Mouse (Mus musculus) urinary bladder, postnatal 25 days (tissue): ENCODE measurements around the gene Hoxd11.

Source experiments
- DNase-seq: peaks from one replicate; pipeline ENCODE4 v3.0.0; 2022; ENCODE audit warnings: low spot score

Gene Hoxd11

DNA sequence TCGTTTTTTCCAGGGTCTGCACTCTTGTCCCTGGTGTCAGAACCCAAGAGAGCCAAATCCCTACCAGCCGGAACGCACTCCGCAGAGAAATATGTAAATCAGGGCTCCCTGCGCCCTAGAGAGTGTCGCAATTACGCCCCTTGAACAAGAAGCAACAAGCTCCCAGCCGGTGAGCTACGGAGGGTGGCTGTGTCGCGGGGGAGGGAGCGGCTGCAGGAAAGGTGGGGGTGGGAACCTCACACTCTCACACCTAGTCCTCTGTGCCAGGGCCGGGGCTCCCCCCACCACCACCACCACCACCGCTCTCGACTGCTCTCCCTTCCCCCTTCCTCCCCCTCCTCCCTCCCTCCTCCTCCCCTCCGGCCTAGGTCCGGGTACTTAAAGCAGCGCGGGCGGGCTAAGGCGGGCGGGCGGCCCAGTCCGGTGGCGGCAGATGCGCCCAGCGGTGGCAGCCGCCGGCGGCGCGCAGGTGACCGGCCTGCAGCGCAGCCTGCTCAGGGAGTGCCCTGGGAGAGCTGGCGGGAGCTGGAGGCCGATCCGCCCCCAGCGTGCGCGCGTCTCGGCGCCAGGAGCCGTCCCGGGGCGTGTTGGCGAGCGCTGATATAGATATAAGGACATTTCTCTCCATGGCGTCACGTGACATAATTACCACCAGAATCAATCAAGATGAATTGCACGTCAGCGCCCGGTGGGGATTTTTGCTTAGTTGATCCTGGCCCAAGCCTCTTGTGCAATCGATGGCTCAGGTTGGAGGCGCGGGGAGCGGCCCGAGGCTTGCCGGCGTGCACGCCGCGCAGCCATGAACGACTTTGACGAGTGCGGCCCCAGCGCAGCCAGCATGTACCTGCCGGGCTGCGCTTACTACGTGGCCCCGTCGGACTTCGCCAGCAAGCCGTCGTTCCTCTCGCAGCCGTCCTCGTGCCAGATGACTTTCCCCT is 2.5 kb downstream of the Hoxd11 start:
- DNase-seq: peak; percentile 35

DNA sequence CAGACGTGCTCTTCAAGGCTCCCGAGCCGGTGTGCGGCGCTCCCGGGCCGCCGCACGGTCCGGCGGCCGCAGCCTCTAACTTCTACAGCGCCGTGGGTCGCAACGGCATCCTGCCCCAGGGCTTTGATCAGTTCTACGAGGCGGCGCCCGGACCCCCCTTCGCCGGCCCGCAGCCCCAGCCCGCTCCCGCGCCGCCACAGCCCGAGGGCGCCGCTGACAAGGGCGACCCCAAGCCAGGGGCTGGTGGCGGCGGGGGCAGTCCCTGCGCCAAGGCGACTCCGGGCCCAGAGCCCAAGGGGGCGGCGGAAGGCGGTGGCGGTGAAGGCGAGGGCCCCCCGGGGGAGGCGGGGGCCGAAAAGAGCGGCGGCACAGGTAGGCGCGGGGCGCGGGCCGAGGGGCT is 3.4 kb downstream of the Hoxd11 start:
- no peak for DNase-seq

DNA sequence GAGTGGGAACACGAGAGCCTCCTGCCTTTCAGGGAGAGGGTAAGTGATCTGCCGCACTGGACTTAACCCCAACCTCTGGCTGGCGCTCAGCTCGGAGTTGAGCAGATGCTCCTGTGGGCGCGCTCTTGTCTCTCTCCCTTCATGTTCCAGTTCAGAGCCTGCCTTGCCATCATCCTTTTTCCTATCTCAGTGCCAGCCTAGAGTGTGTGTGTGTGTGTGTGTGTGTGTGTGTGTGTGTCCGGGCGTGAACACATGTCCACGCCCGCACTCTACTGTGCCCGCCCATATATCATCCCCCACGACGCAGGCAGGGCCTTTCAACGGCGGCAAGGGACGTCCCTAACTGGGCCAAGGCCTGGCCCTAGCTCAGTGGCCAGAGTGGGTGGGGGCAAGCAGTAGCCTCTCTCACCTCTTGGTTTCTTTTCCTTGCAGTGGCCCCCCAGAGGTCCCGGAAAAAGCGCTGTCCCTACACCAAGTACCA is 4.2 kb downstream of the Hoxd11 start:
- DNase-seq: no peak

DNA sequence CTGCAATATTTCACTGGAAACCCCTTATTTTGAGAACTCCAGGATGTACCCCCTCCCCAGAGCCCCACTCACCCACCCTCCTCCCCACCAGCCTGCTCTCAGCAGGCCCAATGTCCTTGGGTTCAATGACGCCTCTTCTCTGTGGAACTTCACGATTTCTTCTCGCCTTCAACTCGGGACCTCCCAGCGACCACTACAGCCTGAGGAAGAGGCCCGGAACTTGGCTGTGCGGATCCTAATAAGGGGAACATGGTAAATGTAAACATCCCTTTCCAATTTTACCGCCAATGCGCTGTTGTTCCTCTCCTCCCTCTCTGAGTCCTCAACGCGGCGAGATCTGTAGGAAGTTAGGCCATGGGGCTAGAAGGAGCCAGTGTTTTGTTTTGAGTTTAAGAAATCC is 4.7 kb downstream of the Hoxd11 start:
- no peak for DNase-seq

DNA sequence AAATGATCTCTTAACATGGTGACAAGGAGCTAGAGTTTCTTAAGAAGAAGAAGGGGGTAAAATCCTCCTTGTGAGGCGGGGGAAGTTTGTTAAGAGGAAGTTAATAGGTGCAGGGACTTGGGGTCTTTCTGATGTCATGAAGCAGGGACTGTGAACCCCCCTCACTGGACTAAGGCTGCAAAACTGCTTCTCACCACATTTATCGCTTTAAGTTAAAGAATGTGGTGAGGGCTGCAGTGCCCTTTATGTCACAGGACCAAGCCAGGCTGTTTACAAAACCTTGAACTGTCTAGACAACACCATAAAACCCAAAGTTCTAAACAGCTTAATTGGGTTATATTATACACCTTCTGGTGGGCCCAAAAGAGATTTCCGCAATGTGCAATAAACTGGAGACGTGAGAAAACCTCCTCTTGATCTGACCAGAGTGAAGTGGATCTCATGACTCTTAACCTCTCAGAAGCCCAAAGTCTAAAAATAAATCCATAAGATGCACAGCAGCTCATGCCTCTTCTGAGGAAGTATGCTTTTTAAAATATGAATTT is 5.8 kb downstream of the Hoxd11 start:
- no peak for DNase-seq

DNA sequence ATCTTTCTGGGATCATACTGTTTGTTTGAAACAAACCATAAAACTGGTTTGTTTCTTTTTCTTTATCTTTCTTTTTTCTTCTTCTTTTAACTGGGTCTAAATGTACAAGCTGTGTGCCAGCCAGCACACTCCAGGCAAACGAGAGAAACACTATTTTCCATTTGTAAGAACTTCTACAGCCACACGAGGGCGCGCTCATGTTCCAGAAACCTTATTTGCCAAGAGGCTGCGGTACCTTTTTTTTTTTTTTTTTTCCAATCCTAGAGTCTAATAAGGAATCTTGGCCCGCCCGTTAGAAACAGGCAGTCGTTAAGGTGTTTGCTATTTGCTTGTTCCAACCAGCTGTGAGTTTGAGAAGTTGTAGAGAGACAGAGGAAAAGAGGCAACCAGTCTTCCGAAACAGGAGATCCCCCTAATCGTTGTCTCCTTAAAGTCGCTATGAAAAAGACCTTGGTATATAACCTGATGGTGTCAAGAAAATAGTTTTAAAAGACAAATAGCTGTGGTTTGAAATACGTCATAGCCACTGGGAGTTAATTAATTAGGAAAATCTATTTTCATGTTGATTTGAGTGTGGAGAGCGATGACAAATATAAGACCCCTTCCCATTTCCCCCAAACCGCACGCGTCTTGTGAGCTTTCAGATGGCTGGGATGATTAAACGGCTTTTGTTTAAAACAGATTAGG is 7.1 kb downstream of the Hoxd11 start:
- peak; percentile 57 for DNase-seq

DNA sequence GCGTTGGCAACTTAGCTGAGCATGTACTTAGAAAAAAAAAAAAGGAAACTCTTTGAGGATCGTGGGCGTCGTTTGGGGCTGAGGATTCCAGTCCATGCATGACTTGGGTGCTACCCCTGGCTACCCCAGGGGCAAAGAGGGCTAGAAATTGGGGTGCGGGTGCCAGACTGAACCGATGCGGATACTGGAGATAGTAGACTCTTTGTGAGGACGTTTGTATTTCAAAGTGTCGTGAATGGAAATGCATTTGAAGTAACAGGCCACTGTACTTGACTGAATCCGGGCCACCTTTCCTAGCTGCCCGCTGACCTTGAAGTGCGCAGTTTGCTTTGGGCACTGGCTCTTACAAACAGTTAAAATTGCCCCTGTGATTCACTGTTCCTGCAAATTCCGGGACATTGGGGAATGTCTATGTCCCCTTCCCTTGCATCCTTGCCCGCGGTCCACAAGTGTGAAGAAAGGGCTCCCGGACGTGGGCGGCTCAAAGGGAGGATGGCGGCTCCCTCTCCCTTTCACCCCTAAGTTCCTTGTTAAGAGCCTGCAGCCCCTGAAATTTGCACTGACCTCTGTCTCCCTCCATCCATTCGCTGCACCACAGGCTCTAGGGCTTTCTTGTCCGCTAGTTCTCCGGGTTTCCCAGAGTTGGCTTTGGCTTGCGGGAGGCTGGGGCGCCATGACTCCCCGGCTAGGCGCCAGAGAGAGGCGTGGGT is 7.8 kb downstream of the Hoxd11 start:
- DNase-seq: no peak

DNA sequence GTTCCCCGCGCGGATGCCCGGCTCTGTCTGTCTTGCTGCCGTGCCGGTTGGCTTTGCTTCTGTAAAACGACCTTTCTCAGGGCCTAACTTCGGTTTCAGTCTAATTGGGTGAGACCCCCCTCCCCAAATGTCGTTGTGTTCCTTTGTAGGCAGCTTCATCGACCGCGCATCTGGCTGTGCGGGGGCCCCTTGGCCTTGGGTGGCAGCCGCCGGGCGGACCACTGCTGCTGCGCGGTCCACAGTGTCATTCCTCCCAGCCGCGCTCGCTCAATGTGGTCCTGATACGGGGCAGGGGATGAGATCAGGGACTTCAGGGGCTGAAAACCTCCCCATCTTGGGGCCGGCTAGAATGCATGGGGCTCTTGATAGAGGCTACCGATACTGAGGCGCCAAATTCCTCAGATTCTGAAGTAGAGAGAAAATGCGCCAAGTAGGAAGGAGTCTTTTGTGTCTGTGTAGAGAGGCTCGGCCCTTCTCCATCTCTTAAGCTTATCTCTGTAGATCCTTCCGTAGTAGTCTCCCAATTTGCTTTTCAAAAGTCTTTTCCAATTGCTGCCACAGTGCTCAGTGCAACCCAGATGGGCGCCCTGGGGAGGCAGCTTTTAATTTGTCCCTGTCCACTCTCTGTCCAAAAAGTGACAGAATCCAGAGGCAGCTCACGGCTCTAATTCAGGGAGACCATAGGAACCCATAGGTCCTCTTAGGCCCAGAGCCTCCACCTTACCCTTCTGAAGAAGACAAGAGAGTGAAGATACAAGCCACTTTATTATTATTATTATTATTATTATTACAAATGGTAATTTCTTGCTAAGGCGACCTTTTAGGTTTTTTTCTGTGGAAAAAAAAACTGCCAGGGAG is 8.6 kb downstream of the Hoxd11 start:
- no peak for DNase-seq

DNA sequence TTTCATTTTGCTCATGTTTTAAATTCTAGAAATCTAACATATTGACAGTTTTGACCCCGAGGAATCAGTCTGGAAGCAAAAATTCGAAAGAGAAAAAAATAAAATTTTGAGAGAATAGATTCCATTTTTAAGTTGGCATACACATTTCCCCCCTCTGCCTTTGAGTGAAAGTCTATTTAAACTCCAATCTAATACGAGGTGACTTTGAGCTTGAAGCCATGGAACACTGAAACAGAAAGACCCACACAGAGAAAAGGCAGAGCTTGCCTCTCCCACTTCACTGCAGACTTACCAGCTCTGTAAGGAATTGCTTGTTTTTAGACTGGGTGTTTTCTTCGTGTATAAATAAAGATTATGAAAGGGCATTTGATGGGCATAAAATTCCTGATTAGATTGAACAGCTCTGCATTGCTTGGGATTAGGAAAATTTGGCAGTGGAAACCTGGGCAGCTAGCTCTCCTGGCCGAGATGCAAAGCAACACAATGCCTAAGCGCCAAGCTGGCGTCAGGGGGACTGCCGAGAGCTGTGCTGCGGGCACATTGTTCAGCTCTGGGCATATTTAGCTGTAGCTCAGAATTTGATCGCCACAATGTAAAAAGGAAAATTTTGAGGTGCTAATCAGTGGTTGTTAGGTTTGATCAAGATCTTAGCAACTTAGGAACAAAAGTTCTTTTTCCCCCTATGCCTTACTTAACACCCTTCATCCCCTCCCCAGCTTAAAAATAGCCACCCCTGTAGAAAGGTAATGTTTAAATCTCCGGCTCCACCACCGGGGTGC is 9.6 kb downstream of the Hoxd11 start:
- no peak for DNase-seq

DNA sequence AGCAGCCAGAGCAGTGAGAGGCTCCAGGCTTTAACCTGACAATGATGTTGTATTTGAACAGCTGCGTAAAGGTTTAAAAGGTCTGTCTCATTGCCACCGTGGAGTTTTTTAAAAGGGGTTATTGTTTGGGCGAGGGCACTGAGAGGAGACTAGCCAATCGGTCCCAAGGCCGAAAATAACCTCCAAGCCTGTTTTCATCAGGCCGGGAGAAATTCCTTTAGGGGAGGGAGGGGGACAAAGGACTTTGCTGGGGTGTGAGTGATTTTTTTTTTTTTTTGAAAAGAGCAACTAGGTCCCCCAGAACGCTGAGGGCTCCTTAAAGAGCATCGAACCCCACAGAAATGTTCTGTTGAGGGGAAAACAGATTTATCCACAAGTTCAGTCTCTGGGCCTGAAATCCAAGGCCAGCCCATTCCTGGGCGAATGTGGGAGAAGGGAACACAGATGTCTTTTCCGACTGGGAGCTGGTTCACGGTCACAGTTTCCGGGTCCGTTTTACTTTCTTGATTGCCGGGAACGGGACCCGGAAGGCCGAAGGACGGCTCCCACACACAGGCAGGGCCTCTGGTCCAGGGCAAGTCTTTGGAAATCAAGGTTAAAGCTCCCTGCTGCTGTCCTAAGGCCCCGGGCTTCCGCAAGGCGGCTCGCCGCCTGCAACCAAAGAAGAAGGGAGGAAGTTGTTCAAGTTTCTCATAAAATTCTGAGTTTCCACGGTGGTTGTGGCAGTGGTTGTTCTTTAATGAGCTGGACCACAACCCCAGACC is 10.4 kb downstream of the Hoxd11 start:
- DNase-seq: no peak

DNA sequence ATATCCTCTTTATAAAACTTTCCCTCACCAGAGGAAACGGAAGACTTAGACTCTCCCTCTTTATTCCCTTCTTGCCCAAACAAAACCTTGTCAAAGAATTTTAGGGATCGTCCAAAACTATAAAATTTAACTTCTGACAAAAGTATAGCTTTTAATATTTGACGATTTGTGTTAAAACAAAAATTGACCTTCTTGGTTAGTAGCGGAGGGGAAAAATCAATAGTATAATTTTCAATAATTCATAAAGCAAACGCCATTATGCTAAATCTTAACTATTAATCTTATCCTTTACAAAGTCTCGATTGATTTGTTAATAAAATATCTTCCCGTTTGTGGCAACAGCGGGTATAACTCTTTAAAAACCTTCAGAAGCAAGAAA is 11.0 kb downstream of the Hoxd11 start:
- no peak for DNase-seq

DNA sequence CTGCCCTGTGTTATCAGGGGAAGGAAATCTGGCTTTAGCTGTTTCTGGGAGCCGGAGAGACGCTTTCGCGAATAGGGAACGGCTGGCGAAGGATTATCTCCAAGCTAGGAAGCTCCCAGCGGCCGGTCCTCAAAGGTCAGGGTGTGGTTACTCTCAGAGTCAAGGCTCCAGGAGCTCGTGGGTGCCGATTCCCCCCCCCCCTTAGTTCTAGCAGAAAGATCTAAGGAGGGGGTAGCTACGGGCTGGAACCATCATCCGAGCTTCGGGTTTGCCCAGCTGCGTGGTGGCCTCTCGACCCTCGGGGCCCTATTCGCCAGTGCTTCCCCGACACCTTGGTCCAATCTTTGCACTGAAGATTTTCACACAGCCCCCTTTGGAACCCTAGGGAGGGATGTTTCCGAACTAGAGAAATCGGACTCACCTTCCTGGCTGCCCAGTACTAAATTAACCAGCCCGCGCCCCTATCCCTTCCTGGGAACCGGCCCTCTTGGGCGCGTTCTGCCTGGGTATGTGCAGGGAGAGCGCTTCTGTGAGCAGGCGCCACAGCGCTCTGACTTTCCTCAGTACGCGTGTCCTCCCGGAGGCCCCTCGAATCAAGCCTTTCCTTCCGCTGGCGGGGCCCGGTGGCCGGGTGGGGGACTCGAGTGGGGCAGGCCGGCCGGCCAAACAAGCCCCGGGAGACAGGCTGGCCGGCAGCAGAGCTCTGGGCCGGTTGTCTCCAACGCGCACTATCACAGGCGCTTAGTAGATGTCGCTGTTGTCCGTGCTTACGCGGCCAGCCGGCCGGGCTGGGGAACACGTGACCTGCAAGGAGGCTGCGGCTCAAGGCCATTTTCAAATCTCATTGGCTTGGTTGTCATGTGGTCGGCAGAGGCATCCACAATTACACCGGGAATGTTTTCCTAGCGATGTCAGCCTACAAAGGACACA is 11.9 kb downstream of the Hoxd11 start, which contains the start of gene Hoxd10:
Hoxd10 (plus strand) TSS at position 903 of the 930 bp plus-strand sequence.
- DNase-seq: peak; percentile 65

DNA sequence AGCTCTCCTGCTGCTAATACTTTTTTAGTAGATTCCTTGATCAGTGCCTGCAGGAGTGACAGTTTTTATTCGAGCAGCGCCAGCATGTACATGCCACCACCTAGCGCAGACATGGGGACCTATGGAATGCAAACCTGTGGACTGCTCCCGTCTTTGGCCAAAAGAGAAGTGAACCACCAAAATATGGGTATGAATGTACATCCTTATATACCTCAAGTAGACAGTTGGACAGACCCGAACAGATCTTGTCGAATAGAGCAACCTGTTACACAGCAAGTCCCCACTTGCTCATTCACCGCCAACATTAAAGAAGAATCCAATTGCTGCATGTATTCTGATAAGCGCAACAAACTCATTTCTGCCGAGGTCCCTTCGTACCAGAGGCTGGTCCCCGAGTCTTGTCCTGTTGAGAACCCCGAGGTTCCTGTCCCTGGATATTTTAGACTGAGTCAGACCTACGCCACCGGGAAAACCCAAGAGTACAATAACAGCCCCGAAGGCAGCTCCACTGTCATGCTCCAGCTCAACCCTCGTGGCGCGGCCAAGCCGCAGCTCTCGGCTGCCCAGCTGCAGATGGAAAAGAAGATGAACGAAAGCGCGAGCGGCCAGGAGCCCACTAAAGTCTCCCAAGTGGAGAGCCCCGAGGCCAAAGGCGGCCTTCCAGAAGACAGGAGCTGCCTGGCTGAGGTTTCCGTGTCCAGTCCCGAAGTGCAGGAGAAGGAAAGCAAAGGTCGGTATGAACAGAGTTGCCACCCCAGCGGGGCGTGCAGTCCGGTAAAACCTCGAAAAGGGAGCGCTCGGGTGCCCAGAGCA is 12.8 kb downstream of the Hoxd11 start:
- no peak for DNase-seq

DNA sequence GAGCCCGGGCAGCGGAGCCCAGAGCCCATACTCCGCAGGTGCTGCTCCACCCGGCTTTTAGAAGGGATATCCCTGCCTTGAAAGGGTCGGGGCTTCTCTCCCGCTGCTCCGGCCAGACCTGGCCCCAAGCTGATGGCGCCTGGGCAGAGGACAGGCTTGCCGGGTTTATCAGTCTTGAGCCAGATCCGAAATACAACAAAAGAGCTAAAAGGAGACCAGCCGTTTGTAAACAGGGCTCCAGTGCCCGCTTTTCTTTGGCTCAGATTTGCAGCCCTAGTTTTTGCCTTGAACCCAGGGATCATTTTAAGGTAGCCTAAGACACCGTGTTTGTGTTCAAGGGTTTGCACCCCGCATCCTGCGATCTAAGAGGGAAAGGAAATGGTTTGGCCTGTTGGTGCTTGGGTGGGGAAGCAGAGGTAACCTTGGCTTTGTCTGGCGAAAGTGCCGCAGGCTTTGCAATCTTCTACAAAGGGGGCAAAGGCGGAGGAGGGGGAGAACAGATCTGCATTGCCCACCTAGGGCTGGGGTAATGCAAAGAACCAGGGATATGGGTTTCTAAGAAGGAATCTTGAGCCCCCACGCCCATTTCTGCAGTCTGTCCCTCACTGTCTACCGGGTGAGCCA is 13.6 kb downstream of the Hoxd11 start:
- no peak for DNase-seq

DNA sequence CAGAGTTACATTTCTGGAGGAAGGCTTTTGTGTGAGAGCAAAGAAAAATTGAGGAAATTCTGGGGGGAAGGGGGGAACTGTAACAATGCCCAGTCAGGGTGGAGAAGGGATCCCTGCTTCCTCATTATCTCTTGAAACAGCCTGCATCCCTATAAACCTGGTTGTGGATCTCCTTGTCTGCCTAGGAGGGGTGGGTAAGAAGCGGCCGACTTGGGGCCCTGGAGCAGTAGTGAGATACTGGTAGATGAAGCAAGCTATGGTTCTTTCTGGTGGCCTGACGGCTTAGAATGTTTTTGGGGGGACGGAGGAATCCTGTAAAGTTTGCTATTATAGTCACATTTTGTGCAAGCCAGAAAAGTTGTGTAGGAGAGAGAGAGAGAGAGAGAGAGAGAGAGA is 14.1 kb downstream of the Hoxd11 start:
- DNase-seq: no peak

DNA sequence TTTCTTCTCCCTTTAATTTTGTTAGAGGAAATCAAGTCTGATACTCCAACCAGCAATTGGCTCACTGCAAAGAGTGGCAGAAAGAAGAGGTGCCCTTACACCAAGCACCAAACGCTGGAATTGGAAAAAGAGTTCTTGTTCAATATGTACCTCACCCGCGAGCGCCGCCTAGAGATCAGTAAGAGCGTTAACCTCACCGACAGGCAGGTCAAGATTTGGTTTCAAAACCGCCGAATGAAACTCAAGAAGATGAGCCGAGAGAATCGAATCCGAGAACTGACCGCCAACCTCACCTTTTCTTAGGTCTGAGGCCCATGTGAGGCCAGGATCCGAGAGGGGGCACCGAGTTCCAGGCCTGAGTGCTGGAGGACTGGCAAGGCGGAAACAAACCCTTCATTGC is 14.7 kb downstream of the Hoxd11 start:
- no peak for DNase-seq

DNA sequence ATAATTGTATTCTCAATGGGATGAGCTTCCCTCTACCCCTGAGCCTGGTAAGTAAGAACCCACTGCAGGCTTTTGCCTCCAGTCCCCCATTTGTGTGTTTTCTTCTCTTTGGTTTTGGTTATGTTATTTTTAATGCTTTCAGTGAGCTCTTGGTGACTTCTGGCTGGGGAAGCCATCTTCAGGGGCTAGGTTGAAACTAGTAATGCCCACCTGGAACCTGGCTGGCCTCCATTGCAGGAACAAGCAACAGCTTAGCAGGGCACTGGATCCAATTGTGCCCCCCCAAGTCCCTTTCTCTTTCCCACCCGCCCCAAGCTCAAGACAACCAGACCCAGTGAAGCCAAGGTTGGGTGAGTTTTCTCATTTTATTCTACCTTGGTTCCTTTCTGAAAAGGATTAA is 16.0 kb downstream of the Hoxd11 start:
- no peak for DNase-seq
